Mouse (Mus musculus) heart, embryonic 11.5 days (tissue): ENCODE data around the gene Olfr143. TPM values are rescaled to one million over a fixed set of nuclear protein-coding genes. Genes with fewer than 3 reads are reported as not detected.

ENCODE experiments used
- ATAC-seq: fragments of 200-750 bp; cut with Nextera tagmentation; replicated peaks from 2 replicates; pipeline ENCODE4 v1.8.0; 2017; ENCODE audit warnings: moderate library complexity; ENCODE audit not compliant: insufficient number of reproducible peaks, low FRiP score, low TSS enrichment
- H3K27ac ChIP-seq: fragments of 300-500 bp; sonication (generic); 2 replicates; pipeline ENCODE4 v1.5.1; 2014; ENCODE audit warnings: mild to moderate bottlenecking, low read depth, low read length
- H3K27me3 ChIP-seq: fragments of 300-500 bp; sonication (generic); 2 replicates; pipeline ENCODE4 v1.6.1; 2014; ENCODE audit warnings: mild to moderate bottlenecking, low read length, mixed read lengths; ENCODE audit not compliant: control insufficient read depth, insufficient read depth
- H3K36me3 ChIP-seq: fragments of 300-500 bp; sonication (generic); 2 replicates; pipeline ENCODE4 v1.6.1; 2014; ENCODE audit warnings: mild to moderate bottlenecking, low read length, moderate library complexity, mixed read lengths; ENCODE audit not compliant: control insufficient read depth, insufficient read depth
- H3K4me1 ChIP-seq: fragments of 300-500 bp; sonication (generic); 2 replicates; pipeline ENCODE4 v1.6.1; 2014; ENCODE audit warnings: low read length; ENCODE audit not compliant: control insufficient read depth, insufficient read depth
- H3K4me2 ChIP-seq: fragments of 300-500 bp; sonication (generic); 2 replicates; pipeline ENCODE4 v1.6.1; 2014; ENCODE audit warnings: mild to moderate bottlenecking, moderate library complexity
- H3K4me3 ChIP-seq: fragments of 300-500 bp; sonication (generic); 2 replicates; pipeline ENCODE4 v1.5.1; 2014; ENCODE audit warnings: low read depth, low read length
- H3K9ac ChIP-seq: fragments of 300-500 bp; sonication (generic); 2 replicates; pipeline ENCODE4 v1.6.1; 2014; ENCODE audit warnings: mild to moderate bottlenecking, low read depth, low read length, moderate library complexity
- H3K9me3 ChIP-seq: fragments of 300-500 bp; sonication (generic); replicated peaks from 2 replicates; pipeline ENCODE4 v1.6.1; 2016; ENCODE audit warnings: low read length; ENCODE audit not compliant: control insufficient read depth
- WGBS: fragments of 180-500 bp; shearing (Covaris S2); extraction: QIAGEN DNeasy Blood & Tissue Kit; methylation state at CpG from one replicate; pipeline ENCODE4 v1.1.7; 2014; ENCODE audit not compliant: insufficient replicate concordance; 5-methylcytosine and 5-hydroxymethylcytosine counted together
- polyA plus RNA-seq: library from polyadenylated mRNA; unstranded; fragments of >200 nt; fragmentation: Nextera tagmentation; extraction: Ambion mirVana; gene quantifications from 2 replicates; pipeline ENCODE4 v1.2.1, GENCODE M21; 2014

Gene Olfr143
- polyA plus RNA-seq: not detected in 2 replicates

GRCm38 (mm10) chr9:38252474-38252873 is at the start of gene Olfr143:
TSS of gene Olfr143 (plus strand) at chr9:38252774.
- Histone ChIP-seq H3K4me2 (no peak within 1 kb of the TSS), H3K9ac (no peak within 1 kb of the TSS), H3K36me3 (no peaks in the 10 kb centered on the region), H3K27ac (no peak within 1 kb of the TSS), H3K4me3 (no peak within 1 kb of the TSS), H3K4me1 (no peaks in the 10 kb centered on the region), H3K27me3 (no peaks in the 10 kb centered on the region), H3K9me3 (no peaks in the 10 kb centered on the region)
- ATAC-seq: no peak

DNA sequence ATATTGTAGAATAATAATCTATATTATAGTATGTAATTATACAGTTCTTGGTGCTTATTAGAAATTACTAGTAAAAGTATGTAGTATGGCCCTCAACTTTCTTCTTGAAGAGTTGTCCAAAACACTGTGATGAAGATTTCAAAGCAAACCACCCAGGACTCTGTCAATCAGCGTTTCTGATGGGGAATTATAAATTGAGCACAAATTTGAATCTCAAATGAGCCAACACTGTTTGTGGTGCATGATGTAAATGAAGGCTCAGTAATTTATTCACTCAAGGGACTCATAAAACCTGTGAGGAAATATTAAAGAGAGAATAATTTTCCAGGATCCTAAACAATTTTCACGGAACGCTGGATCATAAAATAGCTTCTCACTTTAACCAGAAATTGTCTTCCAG is 44.5 kb upstream of the Olfr143 start, which contains the start of gene Olfr893:
Olfr893 (plus strand) TSS at position 301 of the 400 bp plus-strand sequence.
- 81% methylated on average over 3 of the region's 3 CpGs for WGBS
- no peak for ATAC-seq

GRCm38 (mm10) chr9:38217755-38218154 is 34.8 kb upstream of the Olfr143 start, which contains the start of gene Olfr894:
TSS of gene Olfr894 (plus strand) at chr9:38218055.
- no peaks in the 10 kb centered on the region for H3K9me3 ChIP-seq
- H3K4me1 ChIP-seq: no peaks in the 10 kb centered on the region
- H3K4me3 ChIP-seq: no peak within 1 kb of the TSS
- no peak within 1 kb of the TSS for H3K27ac ChIP-seq
- H3K4me2 ChIP-seq: no peak within 1 kb of the TSS
- ATAC-seq: no peak
- no peak within 1 kb of the TSS for H3K9ac ChIP-seq
- H3K27me3 ChIP-seq: no peaks in the 10 kb centered on the region
- no peaks in the 10 kb centered on the region for H3K36me3 ChIP-seq

More for the DNA sequence above, 44.5 kb upstream of the Olfr143 start, which contains the start of gene Olfr893:
- Histone ChIP-seq H3K27me3 (no peaks in the 10 kb centered on the region), H3K4me2 (no peak within 1 kb of the TSS), H3K27ac (no peak within 1 kb of the TSS), H3K4me1 (no peaks in the 10 kb centered on the region), H3K36me3 (no peaks in the 10 kb centered on the region), H3K9ac (no peak within 1 kb of the TSS), H3K4me3 (no peak within 1 kb of the TSS), H3K9me3 (no peaks in the 10 kb centered on the region)

- Histone ChIP-seq H3K27ac (no peak within 1 kb of the TSS), H3K4me1 (no peaks in the 10 kb centered on the region), H3K27me3 (no peaks in the 10 kb centered on the region), H3K9ac (no peak within 1 kb of the TSS), H3K4me3 (no peak within 1 kb of the TSS), H3K9me3 (no peaks in the 10 kb centered on the region), H3K36me3 (no peaks in the 10 kb centered on the region), H3K4me2 (no peak within 1 kb of the TSS)
- ATAC-seq: no peak
Measured at GRCm38 (mm10) chr9:38267551-38267950, 15.0 kb downstream of the Olfr143 start, which contains the start of gene Olfr895. TSS of gene Olfr895 (plus strand) at chr9:38267851.

DNA sequence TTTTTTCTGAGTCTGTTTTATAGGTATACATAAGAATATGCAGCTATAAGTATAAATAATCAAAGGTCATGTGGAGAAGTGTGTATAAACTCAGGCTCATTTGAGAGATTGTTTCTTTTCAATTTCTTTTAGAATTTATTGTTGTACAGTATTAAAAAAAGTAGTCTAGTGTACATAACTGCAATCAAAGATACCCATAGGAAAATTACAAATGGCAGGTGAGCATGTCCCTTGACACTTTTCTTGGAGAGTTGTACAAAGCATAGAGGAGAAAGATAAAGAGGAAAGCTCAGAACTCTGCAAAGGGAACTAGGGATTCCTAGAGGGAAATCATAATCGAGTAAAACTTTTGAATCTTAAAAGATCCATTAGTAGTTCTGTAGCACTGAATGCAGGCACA is 38.2 kb downstream of the Olfr143 start, which contains the start of gene Olfr896-ps1:
Olfr896-ps1 (plus strand) TSS at position 301 of the 400 bp plus-strand sequence.
- Histone ChIP-seq H3K27me3 (no peaks in the 10 kb centered on the region), H3K27ac (no peak within 1 kb of the TSS), H3K9me3 (no peaks in the 10 kb centered on the region), H3K4me3 (no peak within 1 kb of the TSS), H3K4me1 (no peaks in the 10 kb centered on the region), H3K36me3 (no peaks in the 10 kb centered on the region), H3K4me2 (no peak within 1 kb of the TSS), H3K9ac (no peak within 1 kb of the TSS)
- no peak for ATAC-seq
- 76% methylated on average over 1 of the region's 1 CpGs for WGBS

Other genes with a start within 250 kb of the Olfr143 start
- not detected in 2 replicates for gene Olfr883, start 227.0 kb upstream of the Olfr143 start, polyA plus RNA-seq
- gene Olfr884, start 206.2 kb upstream of the Olfr143 start, polyA plus RNA-seq: not detected in 2 replicates
- not detected in 2 replicates for gene Olfr885, start 191.5 kb upstream of the Olfr143 start, polyA plus RNA-seq
- not detected in 2 replicates for gene Olfr887, start 168.7 kb upstream of the Olfr143 start, polyA plus RNA-seq
- gene Olfr888, start 144.6 kb upstream of the Olfr143 start, polyA plus RNA-seq: not detected in 2 replicates
- gene Olfr889, start 137.6 kb upstream of the Olfr143 start, polyA plus RNA-seq: 0.04 TPM in 1 of 2 replicates, not detected in the other
- gene Olfr890, start 110.3 kb upstream of the Olfr143 start, polyA plus RNA-seq: not detected in 2 replicates
- not detected in 2 replicates for gene Olfr891, start 72.0 kb upstream of the Olfr143 start, polyA plus RNA-seq
- gene Olfr893, start 44.4 kb upstream of the Olfr143 start, polyA plus RNA-seq: not detected in 2 replicates
- not detected in 2 replicates for gene Olfr894, start 34.7 kb upstream of the Olfr143 start, polyA plus RNA-seq
- not detected in 2 replicates for gene Olfr895, start 15.1 kb downstream of the Olfr143 start, polyA plus RNA-seq
- gene Olfr896-ps1, start 38.3 kb downstream of the Olfr143 start, polyA plus RNA-seq: not detected in 2 replicates
- not detected in 2 replicates for gene Olfr25, start 76.3 kb downstream of the Olfr143 start, polyA plus RNA-seq
- not detected in 2 replicates for gene Olfr898, start 95.6 kb downstream of the Olfr143 start, polyA plus RNA-seq
- not detected in 2 replicates for gene Olfr250, start 114.1 kb downstream of the Olfr143 start, polyA plus RNA-seq
- not detected in 2 replicates for gene Olfr251, start 124.3 kb downstream of the Olfr143 start, polyA plus RNA-seq
- gene Olfr147, start 148.9 kb downstream of the Olfr143 start, polyA plus RNA-seq: not detected in 2 replicates
- gene Olfr901, start 176.7 kb downstream of the Olfr143 start, polyA plus RNA-seq: not detected in 2 replicates
- not detected in 2 replicates for gene Olfr902, start 194.9 kb downstream of the Olfr143 start, polyA plus RNA-seq
- gene Olfr904, start 210.4 kb downstream of the Olfr143 start, polyA plus RNA-seq: not detected in 2 replicates
- gene Olfr905, start 218.3 kb downstream of the Olfr143 start, polyA plus RNA-seq: not detected in 2 replicates
- not detected in 2 replicates for gene Olfr906, start 234.3 kb downstream of the Olfr143 start, polyA plus RNA-seq
- not detected in 2 replicates for gene Olfr907, start 243.0 kb downstream of the Olfr143 start, polyA plus RNA-seq